Mouse (Mus musculus): Measurements from ENCODE around the gene Cavin3. TPM values are rescaled to one million over a fixed set of nuclear protein-coding genes. Genes with fewer than 3 reads are reported as not detected.
"Not testable (repeated sequence)": the region's sequence is repeated elsewhere in the genome, so short reads cannot be mapped to it uniquely, and the experiment has no call there.

The Cavin3 gene
- total RNA-seq, 2 experiments from 2014 or later = not detected

- no peak for ATAC-seq (replicated peaks; ENCODE audit: low FRiP score, poor library complexity, severe bottlenecking)
Measured at GRCm38 (mm10) chr7:105482426-105482825, 326 bp upstream of the Cavin3 start.

- no peak for ATAC-seq (replicated peaks; ENCODE audit: low FRiP score, poor library complexity, severe bottlenecking)
Measured at GRCm38 (mm10) chr7:105480561-105481504, 1.3 kb downstream of the Cavin3 start.

- ATAC-seq (replicated peaks; ENCODE audit: low FRiP score, poor library complexity, severe bottlenecking) = no peak
Measured at GRCm38 (mm10) chr7:105480081-105480480, 2.0 kb downstream of the Cavin3 start.

GRCm38 (mm10) chr7:105479232-105479631 is 2.9 kb downstream of the Cavin3 start:
- ATAC-seq (replicated peaks; ENCODE audit: low FRiP score, poor library complexity, severe bottlenecking) = no peak

GRCm38 (mm10) chr7:105478344-105478743 is 3.8 kb downstream of the Cavin3 start:
- no peak for ATAC-seq (replicated peaks; ENCODE audit: low FRiP score, poor library complexity, severe bottlenecking)

- ATAC-seq (replicated peaks; ENCODE audit: low FRiP score, poor library complexity, severe bottlenecking) = no peak
Measured at GRCm38 (mm10) chr7:105477841-105478240, 4.3 kb downstream of the Cavin3 start.

- no peak for ATAC-seq (replicated peaks; ENCODE audit: low FRiP score, poor library complexity, severe bottlenecking)
Measured at GRCm38 (mm10) chr7:105477433-105477700, 4.7 kb downstream of the Cavin3 start.

GRCm38 (mm10) chr7:105476683-105477432 is 5.2 kb downstream of the Cavin3 start:
- ATAC-seq (replicated peaks; ENCODE audit: low FRiP score, poor library complexity, severe bottlenecking) = no peak

GRCm38 (mm10) chr7:105475396-105475949 is 6.6 kb downstream of the Cavin3 start:
- no peak for ATAC-seq (replicated peaks; ENCODE audit: low FRiP score, poor library complexity, severe bottlenecking)

- no peak for ATAC-seq (replicated peaks; ENCODE audit: low FRiP score, poor library complexity, severe bottlenecking)
Measured at GRCm38 (mm10) chr7:105474771-105475315, 7.3 kb downstream of the Cavin3 start.

- no peak for ATAC-seq (replicated peaks; ENCODE audit: low FRiP score, poor library complexity, severe bottlenecking)
Measured at GRCm38 (mm10) chr7:105472607-105473006, 9.5 kb downstream of the Cavin3 start.

GRCm38 (mm10) chr7:105465505-105465904 is 16.6 kb downstream of the Cavin3 start:
- ATAC-seq (replicated peaks; ENCODE audit: low FRiP score, poor library complexity, severe bottlenecking) = not testable (repeated sequence)

- ATAC-seq (replicated peaks; ENCODE audit: low FRiP score, poor library complexity, severe bottlenecking) = no peak
Measured at GRCm38 (mm10) chr7:105458546-105458945, 23.6 kb downstream of the Cavin3 start.

GRCm38 (mm10) chr7:105453345-105453744 is 28.8 kb downstream of the Cavin3 start:
- ATAC-seq (replicated peaks; ENCODE audit: low FRiP score, poor library complexity, severe bottlenecking) = not testable (repeated sequence)

GRCm38 (mm10) chr7:105445076-105445475 is 37.0 kb downstream of the Cavin3 start:
- ATAC-seq (replicated peaks; ENCODE audit: low FRiP score, poor library complexity, severe bottlenecking) = no peak

- ATAC-seq (replicated peaks; ENCODE audit: low FRiP score, poor library complexity, severe bottlenecking) = no peak
Measured at GRCm38 (mm10) chr7:105441426-105441825, 40.7 kb downstream of the Cavin3 start.

- no peak for ATAC-seq (replicated peaks; ENCODE audit: low FRiP score, poor library complexity, severe bottlenecking)
Measured at GRCm38 (mm10) chr7:105437979-105438772, 43.9 kb downstream of the Cavin3 start.

GRCm38 (mm10) chr7:105434798-105435197 is 47.3 kb downstream of the Cavin3 start:
- no peak for ATAC-seq (replicated peaks; ENCODE audit: low FRiP score, poor library complexity, severe bottlenecking)

- ATAC-seq (replicated peaks; ENCODE audit: low FRiP score, poor library complexity, severe bottlenecking) = no peak
Measured at GRCm38 (mm10) chr7:105433859-105434258, 48.2 kb downstream of the Cavin3 start.

GRCm38 (mm10) chr7:105432058-105432457 is 50.0 kb downstream of the Cavin3 start:
- no peak for ATAC-seq (replicated peaks; ENCODE audit: low FRiP score, poor library complexity, severe bottlenecking)

Data from erythroid progenitor cell, adult 5-6 weeks (primary cell).